Mouse (Mus musculus): Measurements from ENCODE around the gene Tube1. TPM values are rescaled to one million over a fixed set of nuclear protein-coding genes. Genes with fewer than 3 reads are reported as not detected.
"Not testable (repeated sequence)": the region's sequence is repeated elsewhere in the genome, so short reads cannot be mapped to it uniquely, and the experiment has no call there.

The Tube1 gene
- total and polyA plus RNA-seq, 3 experiments, result 2.5 to 7.2 TPM; not detected in 1

- H3K27ac ChIP-seq (ENCODE audit: control insufficient read depth, low read depth, low read length), result no peak overlapping the region
- H3K9me3 ChIP-seq (replicated peaks; ENCODE audit: insufficient read depth, low read length), result no peaks in the 10 kb centered on the region
- no peaks in the 10 kb centered on the region for H3K79me2 ChIP-seq (ENCODE audit: control insufficient read depth, insufficient read depth, low read length, poor library complexity)
- DNase-seq (ENCODE audit: low read depth, low spot score), result no peak
- H3K27me3 ChIP-seq (ENCODE audit: control insufficient read depth in 1 of 2, insufficient read depth in 2 of 2, low read length in 2 of 2), result no peaks in the 10 kb centered on the region; a peak in 1 of 4 replicates
- no peaks in the 10 kb centered on the region for H3K36me3 ChIP-seq (ENCODE audit: control insufficient read depth in 1 of 2, insufficient read depth in 2 of 2, low read length in 2 of 2)
- H3K4me1 ChIP-seq (ENCODE audit: control insufficient read depth in 1 of 2, insufficient read depth in 2 of 2, low read length in 2 of 2), result no peaks in the 10 kb centered on the region
- TF ChIP-seq GATA1 (IDR thresholded peaks at IDR 0.05; ENCODE audit: low read depth, low read length) (no peak), HCFC1 (IDR thresholded peaks at IDR 0.05; ENCODE audit: low read depth, low read length) (no peak), USF2 (IDR thresholded peaks at IDR 0.05; ENCODE audit: borderline replicate concordance in 1 of 2, insufficient read depth in 1 of 2, low read depth in 1 of 2, low read length in 2 of 2) (no peak)
- no peak overlapping the region for H3K9ac ChIP-seq (ENCODE audit: control insufficient read depth, low read depth, low read length, poor library complexity, severe bottlenecking)
- H3K4me3 ChIP-seq (ENCODE audit: control insufficient read depth in 1 of 2, insufficient read depth in 1 of 2, low read depth in 2 of 2, low read length in 2 of 2), result no peak overlapping the region
Measured at GRCm38 (mm10) chr10:39184864-39185544, 51.2 kb downstream of the Tube1 start.

GRCm38 (mm10) chr10:39185545-39185906, 51.8 kb downstream of the Tube1 start:
- Histone ChIP-seq H3K36me3 (ENCODE audit: control insufficient read depth in 1 of 2, insufficient read depth in 2 of 2, low read length in 2 of 2) (no peaks in the 10 kb centered on the region), H3K9me3 (replicated peaks; ENCODE audit: insufficient read depth, low read length) (no peaks in the 10 kb centered on the region), H3K79me2 (ENCODE audit: control insufficient read depth, insufficient read depth, low read length, poor library complexity) (no peaks in the 10 kb centered on the region), H3K4me1 (ENCODE audit: control insufficient read depth in 1 of 2, insufficient read depth in 2 of 2, low read length in 2 of 2) (no peaks in the 10 kb centered on the region), H3K27ac (ENCODE audit: control insufficient read depth, low read depth, low read length) (no peak overlapping the region), H3K27me3 (ENCODE audit: control insufficient read depth in 1 of 2, insufficient read depth in 2 of 2, low read length in 2 of 2) (no peaks in the 10 kb centered on the region; a peak in 1 of 4 replicates), H3K9ac (ENCODE audit: control insufficient read depth, low read depth, low read length, poor library complexity, severe bottlenecking) (no peak overlapping the region), H3K4me3 (ENCODE audit: control insufficient read depth in 1 of 2, insufficient read depth in 1 of 2, low read depth in 2 of 2, low read length in 2 of 2) (no peak overlapping the region)
- no peak for TF ChIP-seq GABPA (IDR thresholded peaks at IDR 0.05; ENCODE audit: low read depth, low read length)
- TF ChIP-seq CTCF (IDR thresholded peaks at IDR 0.05 in 2 of 3, conservative IDR thresholded peaks at IDR 0.05 in 1 of 3; ENCODE audit: control insufficient read depth in 1 of 3, insufficient read depth in 1 of 3, low read depth in 2 of 3, low read length in 3 of 3, poor library complexity in 1 of 3, severe bottlenecking in 1 of 3), result no peak
- no peak for TF ChIP-seq RAD21 (IDR thresholded peaks at IDR 0.05; ENCODE audit: low read depth, low read length)
- TF ChIP-seq MAFK (IDR thresholded peaks at IDR 0.05; ENCODE audit: borderline replicate concordance, low read depth, low read length), result no peak
- no peak for DNase-seq (ENCODE audit: low read depth, low spot score)

GRCm38 (mm10) chr10:39192673-39193072, 58.9 kb downstream of the Tube1 start:
- H3K4me3 ChIP-seq (ENCODE audit: control insufficient read depth in 1 of 2, insufficient read depth in 1 of 2, low read depth in 2 of 2, low read length in 2 of 2), result no peak overlapping the region
- H3K27me3 ChIP-seq (ENCODE audit: control insufficient read depth in 1 of 2, insufficient read depth in 2 of 2, low read length in 2 of 2), result no peaks in the 10 kb centered on the region
- TF ChIP-seq SMC3 (IDR thresholded peaks at IDR 0.05; ENCODE audit: low read depth, low read length) (no peak), CHD1 (IDR thresholded peaks at IDR 0.05; ENCODE audit: low read depth, low read length) (no peak), BHLHE40 (IDR thresholded peaks at IDR 0.05; ENCODE audit: borderline replicate concordance, low read depth, low read length) (no peak), E2F4 (IDR thresholded peaks at IDR 0.05; ENCODE audit: borderline replicate concordance, low read depth, low read length) (no peak), TAL1 (IDR thresholded peaks at IDR 0.05; ENCODE audit: low read length) (no peak), USF1 (IDR thresholded peaks at IDR 0.05; ENCODE audit: low read depth, low read length) (no peak), ZKSCAN1 (IDR thresholded peaks at IDR 0.05; ENCODE audit: low read depth, low read length) (no peak), MAZ (IDR thresholded peaks at IDR 0.05; ENCODE audit: low read depth, low read length) (no peak)
- no peaks in the 10 kb centered on the region for H3K9me3 ChIP-seq (replicated peaks; ENCODE audit: insufficient read depth, low read length)
- H3K4me1 ChIP-seq (ENCODE audit: control insufficient read depth in 1 of 2, insufficient read depth in 2 of 2, low read length in 2 of 2), result no peaks in the 10 kb centered on the region
- H3K9ac ChIP-seq (ENCODE audit: control insufficient read depth, low read depth, low read length, poor library complexity, severe bottlenecking), result no peak overlapping the region
- DNase-seq (ENCODE audit: low read depth, low spot score), result no peak
- no peaks in the 10 kb centered on the region for H3K36me3 ChIP-seq (ENCODE audit: control insufficient read depth in 1 of 2, insufficient read depth in 2 of 2, low read length in 2 of 2)
- H3K27ac ChIP-seq (ENCODE audit: control insufficient read depth, low read depth, low read length), result no peak overlapping the region
- no peaks in the 10 kb centered on the region for H3K79me2 ChIP-seq (ENCODE audit: control insufficient read depth, insufficient read depth, low read length, poor library complexity)

- not testable (repeated sequence) for H3K79me2 ChIP-seq (ENCODE audit: control insufficient read depth, insufficient read depth, low read length, poor library complexity); H3K36me3 ChIP-seq (ENCODE audit: control insufficient read depth in 1 of 2, insufficient read depth in 2 of 2, low read length in 2 of 2); H3K27me3 ChIP-seq (ENCODE audit: control insufficient read depth in 1 of 2, insufficient read depth in 2 of 2, low read length in 2 of 2); H3K27ac ChIP-seq (ENCODE audit: control insufficient read depth, low read depth, low read length); DNase-seq (ENCODE audit: low read depth, low spot score); H3K9me3 ChIP-seq (replicated peaks; ENCODE audit: insufficient read depth, low read length); H3K4me3 ChIP-seq (ENCODE audit: control insufficient read depth in 1 of 2, insufficient read depth in 1 of 2, low read depth in 2 of 2, low read length in 2 of 2); H3K4me1 ChIP-seq (ENCODE audit: control insufficient read depth in 1 of 2, insufficient read depth in 2 of 2, low read length in 2 of 2); H3K9ac ChIP-seq (ENCODE audit: control insufficient read depth, low read depth, low read length, poor library complexity, severe bottlenecking)
Measured at GRCm38 (mm10) chr10:39198216-39198615, 64.4 kb downstream of the Tube1 start.

All from MEL (cell line).